Mouse (Mus musculus): ENCODE results near the gene Pard3. TPM values are rescaled to one million over a fixed set of nuclear protein-coding genes. Genes with fewer than 3 reads are reported as not detected.
A peak's percentile ranks its signal among the peaks of the same experiment; 100 is the strongest.

The Pard3 gene
- total RNA-seq, 2 experiments from 2014 or later, result 24.0 to 30.0 TPM

GRCm38 (mm10) chr8:127438625-127439391 lies 375.1 kb downstream of the Pard3 start:
- DNase-seq, result peak; percentile 52

GRCm38 (mm10) chr8:127439392-127440160 lies 375.9 kb downstream of the Pard3 start:
- peak; percentile 37 for DNase-seq

DNA sequence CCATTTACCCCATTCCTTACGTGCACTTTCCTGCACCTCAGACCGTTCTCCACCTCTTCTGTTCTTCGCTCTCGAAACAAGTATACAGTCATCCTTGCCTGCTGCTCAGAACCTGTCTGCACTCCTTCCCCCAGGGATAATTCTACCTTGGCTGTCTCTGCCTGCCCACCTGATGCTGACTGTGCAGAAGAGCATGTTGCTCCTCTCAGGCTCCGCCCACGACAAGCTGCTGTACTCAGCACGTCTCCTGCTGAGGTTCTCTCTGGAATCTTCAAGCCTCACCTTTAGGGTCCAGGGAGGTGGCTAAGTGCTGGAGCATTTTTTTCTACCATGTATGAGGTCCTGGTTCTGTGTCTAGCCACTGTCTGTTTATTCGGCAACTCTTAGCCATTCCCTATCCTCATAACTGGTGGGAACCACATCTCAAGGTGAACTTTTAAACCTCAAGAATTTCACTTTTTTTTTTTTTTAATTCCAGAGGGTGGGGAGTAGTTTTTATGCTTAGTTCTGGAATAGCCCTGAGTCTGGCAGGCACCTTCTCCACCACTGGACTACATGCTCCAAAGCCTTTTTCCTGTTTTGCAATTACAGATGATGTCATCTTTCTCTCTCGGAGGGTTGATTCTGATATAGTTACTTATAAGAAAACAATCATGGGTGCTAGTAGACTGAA lies 376.6 kb downstream of the Pard3 start:
- peak; percentile 30 for DNase-seq

DNA sequence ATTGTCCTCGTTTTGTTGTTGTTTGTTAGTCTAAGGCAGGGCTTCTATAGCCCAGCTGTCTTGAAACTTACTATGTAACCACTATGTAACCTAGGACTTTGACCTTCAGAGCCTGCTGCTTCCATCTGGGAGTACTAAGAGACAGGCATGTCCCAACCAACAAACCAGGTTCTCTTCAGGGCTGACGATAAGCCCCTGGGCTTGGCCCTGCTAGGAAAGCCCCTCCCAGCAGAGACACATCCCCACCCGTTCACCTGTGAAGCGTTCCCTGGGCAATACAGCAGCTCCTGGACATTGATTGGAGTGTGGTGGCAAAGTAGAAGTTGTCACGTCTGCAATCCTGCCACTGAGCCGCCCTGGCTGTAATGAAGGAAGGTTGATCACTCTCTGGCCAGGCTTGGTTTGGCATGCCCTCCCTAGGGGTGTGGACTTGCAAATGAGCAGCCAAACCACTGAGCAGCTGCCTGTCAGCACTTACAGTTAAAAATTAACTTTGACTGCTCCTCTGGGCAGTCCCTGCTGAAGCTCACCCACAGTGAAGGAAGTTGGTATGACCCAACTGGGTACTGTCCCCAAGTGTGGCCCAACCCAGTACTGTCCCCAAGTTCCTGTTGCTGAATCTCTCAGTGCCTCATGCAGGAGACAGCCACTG lies 377.3 kb downstream of the Pard3 start:
- DNase-seq, result peak; percentile 81

- DNase-seq, result no peak
Measured at GRCm38 (mm10) chr8:127447401-127447800, 383.7 kb downstream of the Pard3 start.

DNA sequence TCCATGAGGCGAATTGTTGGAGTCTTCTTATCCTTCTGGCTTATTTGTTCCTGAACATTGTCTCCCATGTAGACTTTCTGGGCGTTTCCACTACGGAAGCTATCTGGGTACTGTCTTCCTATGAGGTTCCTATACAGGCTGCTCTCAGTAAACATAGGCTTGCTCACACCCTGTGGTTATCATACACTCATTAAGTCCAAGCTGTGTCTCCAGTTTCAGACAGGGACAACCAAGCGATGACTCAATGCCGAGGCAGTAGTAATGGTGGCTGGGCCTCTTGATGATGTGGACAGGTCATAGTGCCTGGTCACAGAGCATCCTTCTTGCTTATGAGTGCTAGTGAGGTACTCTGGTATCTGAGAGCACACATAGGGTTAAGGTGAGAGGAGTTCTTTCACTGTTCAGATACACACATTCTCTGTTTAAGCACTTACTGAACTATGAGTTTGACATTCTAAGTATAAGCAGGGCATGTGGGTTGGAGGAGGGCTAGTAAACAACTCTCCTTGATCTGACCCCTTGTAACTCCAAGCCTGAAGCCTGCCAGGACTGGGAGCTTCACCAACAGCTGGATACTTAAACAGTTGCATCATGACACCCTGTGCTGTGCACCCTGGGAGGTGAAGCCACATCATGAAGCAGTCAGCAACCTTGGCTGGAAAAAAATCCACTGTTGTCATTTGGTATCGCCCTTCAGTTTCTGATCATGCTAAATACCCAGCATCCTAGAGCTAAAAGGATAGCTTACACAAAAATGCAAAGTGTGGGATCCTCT lies 385.6 kb downstream of the Pard3 start:
- peak; percentile 18 for DNase-seq

GRCm38 (mm10) chr8:127450954-127451668 lies 387.4 kb downstream of the Pard3 start:
- no peak for DNase-seq

DNA sequence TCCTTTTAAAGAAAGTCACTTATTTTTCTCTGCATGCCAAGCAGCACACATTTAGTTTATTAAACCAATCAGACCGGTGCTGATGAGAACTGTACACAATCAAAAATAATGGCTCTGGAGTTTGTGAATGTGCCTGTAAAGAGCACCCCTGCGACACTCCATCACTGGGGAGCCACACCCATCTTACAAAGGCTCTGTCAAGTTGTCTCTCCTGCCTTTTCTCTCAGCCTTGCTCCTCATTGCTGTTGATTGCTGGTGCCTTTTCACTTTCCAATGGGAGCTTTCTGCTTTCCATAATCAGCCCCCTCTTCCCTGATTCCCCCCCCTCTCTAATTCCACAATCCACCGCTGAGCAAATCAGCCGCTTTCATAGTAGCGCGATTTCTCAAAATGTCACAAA lies 388.7 kb downstream of the Pard3 start:
- no peak for DNase-seq

DNA sequence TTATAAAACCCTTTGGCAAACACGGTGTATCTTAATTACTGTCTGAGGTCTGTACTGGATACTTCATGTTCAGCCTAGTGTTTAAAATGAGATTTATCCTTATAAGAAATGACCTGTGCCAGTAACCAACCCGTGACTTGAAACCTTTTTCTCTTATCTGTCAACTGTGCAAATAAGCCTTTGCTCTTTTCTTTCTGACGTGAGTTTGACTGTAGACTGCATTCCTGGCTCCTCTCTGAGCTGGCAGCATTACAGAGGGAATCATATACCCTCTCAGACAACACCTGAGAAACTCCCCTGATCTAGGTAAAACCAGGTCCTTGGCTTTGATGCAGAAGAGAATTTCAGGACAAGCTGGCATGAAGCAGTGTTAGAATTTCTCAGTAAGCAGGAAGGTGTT lies 394.2 kb downstream of the Pard3 start:
- no peak for DNase-seq

DNA sequence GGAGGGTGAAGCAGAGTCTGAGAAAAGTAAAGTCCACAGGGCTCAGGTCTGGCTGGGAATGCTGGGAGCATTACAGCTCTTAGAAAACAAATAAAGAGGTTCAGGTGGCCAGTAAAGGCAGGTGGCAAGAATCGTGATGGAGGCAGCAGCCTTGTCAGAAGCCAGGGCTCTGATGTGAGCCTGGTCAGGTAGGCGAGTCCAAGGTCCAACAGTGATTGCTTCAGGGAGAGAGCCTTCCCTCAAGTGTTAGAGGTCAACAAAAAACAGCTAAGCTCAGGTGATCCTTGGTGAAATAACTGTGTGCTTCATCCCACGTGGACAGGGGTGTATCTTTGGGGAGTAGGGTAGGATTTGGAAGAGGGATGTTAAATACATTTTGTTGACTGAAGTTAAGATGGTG lies 397.5 kb downstream of the Pard3 start:
- no peak for DNase-seq

DNA sequence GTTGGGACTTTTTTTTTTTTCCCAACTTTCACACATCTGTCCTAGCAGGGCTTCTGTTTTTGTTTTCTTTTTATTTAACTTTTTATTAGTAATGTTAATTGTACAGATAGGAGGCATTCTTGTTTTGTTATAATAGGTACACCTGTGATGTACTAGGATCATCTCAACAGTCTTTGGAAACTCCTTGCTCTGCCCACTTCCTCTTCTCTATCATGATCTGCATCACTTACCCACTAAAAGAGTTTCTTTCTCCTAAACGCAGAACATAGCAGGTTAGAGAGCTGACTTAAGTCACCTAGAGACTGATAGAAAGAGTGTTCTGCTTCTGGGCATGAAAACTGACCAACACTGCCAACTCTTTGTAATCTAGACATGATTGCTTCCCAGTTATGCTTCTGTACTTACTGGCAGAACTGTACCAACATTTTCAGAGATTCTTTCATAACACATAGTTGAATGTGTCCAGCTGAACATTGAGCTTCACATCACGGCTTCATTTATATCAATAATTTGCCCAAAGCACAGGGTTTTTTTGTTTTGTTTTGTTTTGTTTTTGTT lies 398.8 kb downstream of the Pard3 start:
- DNase-seq, result no peak

DNA sequence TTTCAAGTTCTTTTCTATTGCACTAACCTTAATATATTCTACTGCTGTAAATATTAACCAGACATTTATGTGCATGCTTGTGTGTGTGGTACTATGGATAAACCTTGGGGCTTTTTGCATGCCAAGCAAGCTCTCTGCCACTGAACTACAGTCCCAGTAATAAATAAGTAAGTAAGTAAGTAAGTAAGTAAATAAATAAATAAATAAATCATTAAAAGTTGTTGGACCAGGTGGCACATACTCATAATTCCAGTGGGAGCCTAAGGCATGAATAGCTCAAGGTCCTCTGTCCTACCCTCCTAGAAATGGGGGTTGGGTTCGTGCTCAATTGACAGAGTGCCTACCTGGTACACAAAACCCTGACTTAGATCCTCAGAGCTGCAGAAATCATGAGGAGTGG lies 400.6 kb downstream of the Pard3 start:
- no peak for DNase-seq

- DNase-seq, result no peak
Measured at GRCm38 (mm10) chr8:127472204-127472603, 408.5 kb downstream of the Pard3 start.

DNA sequence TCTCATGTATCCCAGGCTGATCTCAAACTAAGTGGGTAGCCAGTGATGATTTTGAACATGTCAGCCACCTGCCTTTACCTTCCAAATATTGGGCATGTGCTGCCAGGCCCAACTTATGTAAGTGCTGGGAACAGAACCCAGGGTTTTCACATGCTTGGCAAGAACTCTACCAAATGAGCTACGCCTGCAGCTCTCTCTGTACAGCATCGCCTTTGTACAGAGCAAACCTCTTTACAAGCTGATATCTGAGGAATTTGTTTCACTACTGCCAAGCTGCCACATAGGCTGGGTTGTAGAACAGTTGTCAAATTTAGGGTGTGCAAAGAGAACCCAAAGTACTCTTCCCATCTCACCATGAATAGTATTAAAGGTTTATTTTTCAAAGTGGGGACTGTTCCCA lies 416.3 kb downstream of the Pard3 start:
- DNase-seq, result peak; percentile 15

GRCm38 (mm10) chr8:127485618-127486017 lies 421.9 kb downstream of the Pard3 start:
- DNase-seq, result no peak

- DNase-seq, result no peak
Measured at GRCm38 (mm10) chr8:127491963-127492362, 428.3 kb downstream of the Pard3 start.

GRCm38 (mm10) chr8:127495226-127495780 lies 431.6 kb downstream of the Pard3 start:
- DNase-seq, result peak; percentile 13

DNA sequence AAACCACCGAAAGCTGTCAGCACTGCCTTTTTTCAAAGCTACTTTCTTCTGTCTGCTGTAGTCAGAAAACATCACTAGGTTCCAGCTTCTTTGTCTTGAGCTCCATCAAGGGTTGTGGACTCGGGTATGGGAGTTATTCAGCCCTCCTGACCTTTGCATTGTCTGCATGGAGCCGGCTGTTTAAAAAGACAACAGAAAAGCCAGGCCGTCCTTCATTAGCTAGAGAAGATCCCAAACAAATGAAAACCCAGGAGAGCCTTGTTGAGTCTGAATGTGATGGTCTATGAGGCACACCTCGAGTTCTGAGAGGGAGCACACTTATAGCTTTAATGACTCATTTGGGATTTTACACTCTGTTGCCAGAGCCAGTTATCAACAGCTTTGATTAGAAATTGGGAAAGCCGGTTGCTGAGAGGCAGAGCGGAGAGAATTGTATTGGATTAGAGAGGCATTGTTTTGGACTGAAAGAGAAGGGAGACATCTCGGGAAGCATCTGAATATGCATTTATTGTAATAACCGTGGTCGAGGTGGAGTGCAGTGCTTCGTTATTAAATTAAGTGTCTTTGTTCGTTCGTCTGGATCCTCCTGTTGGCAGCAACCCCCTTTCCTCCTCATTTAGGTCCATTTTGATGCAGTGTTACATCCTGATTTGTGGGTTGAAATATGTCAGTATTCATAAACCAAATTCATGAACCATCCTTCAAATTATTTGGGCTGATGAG lies 435.5 kb downstream of the Pard3 start:
- no peak for DNase-seq

DNA sequence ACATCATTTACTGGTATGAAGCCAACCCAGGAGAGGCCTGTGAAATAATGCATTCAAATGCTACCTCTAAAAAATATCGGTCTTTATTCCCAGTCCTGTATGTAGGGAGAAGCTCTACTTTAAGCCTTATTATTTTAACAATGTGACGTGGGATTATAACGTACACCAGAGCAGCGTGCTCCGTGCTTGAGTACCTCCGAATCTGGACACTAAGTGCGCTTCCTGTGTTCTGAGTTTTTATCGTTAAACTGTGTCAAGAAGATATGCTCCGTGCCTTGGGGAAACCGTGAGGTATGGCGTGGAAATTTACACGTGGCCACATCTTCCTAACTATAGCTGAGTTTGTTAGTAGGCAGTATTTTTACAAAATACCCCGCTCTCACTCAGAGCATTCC lies 436.0 kb downstream of the Pard3 start:
- DNase-seq, result no peak

GRCm38 (mm10) chr8:127500206-127500605 lies 436.5 kb downstream of the Pard3 start:
- DNase-seq, result no peak

All from gastrocnemius, postnatal 25 days (tissue).